Mouse (Mus musculus) testis, postnatal 10 days (tissue): ENCODE results near the gene Txk.

Source experiments
- DNase-seq: peaks from one replicate; pipeline ENCODE4 v3.0.0; 2021; ENCODE audit warnings: low spot score

Txk gene

GRCm38 (mm10) chr5:72752585-72752984 is at the start of gene Txk:
Gene Txk (minus strand): TSS chr5:72752777.
- DNase-seq = no peak

GRCm38 (mm10) chr5:72798563-72798962 is 46.0 kb upstream of the Txk start:
- no peak for DNase-seq

GRCm38 (mm10) chr5:72796186-72796613 is 43.6 kb upstream of the Txk start:
- peak; percentile 50 for DNase-seq

- no peak for DNase-seq
Measured at GRCm38 (mm10) chr5:72793309-72793850, 40.8 kb upstream of the Txk start.

GRCm38 (mm10) chr5:72791789-72792188 is 39.2 kb upstream of the Txk start:
- no peak for DNase-seq

GRCm38 (mm10) chr5:72791386-72791785 is 38.8 kb upstream of the Txk start:
- no peak for DNase-seq

- DNase-seq = no peak
Measured at GRCm38 (mm10) chr5:72785451-72785850, 32.9 kb upstream of the Txk start.

- DNase-seq = no peak
Measured at GRCm38 (mm10) chr5:72784719-72785118, 32.1 kb upstream of the Txk start.

- DNase-seq = no peak
Measured at GRCm38 (mm10) chr5:72783957-72784356, 31.4 kb upstream of the Txk start.

GRCm38 (mm10) chr5:72783123-72783522 is 30.5 kb upstream of the Txk start:
- no peak for DNase-seq

GRCm38 (mm10) chr5:72781776-72782175 is 29.2 kb upstream of the Txk start:
- DNase-seq = no peak

GRCm38 (mm10) chr5:72776595-72776994 is 24.0 kb upstream of the Txk start:
- DNase-seq = no peak

GRCm38 (mm10) chr5:72776127-72776526 is 23.6 kb upstream of the Txk start:
- DNase-seq = no peak

GRCm38 (mm10) chr5:72769841-72770240 is 17.3 kb upstream of the Txk start:
- no peak for DNase-seq

GRCm38 (mm10) chr5:72763546-72763945 is 11.0 kb upstream of the Txk start:
- no peak for DNase-seq

- no peak for DNase-seq
Measured at GRCm38 (mm10) chr5:72763025-72763424, 10.4 kb upstream of the Txk start.

GRCm38 (mm10) chr5:72761758-72762157 is 9.2 kb upstream of the Txk start:
- DNase-seq = no peak

GRCm38 (mm10) chr5:72761237-72761636 is 8.7 kb upstream of the Txk start:
- no peak for DNase-seq

- no peak for DNase-seq
Measured at GRCm38 (mm10) chr5:72758925-72759924, 6.6 kb upstream of the Txk start.

GRCm38 (mm10) chr5:72757155-72757773 is 4.7 kb upstream of the Txk start:
- no peak for DNase-seq

- no peak for DNase-seq
Measured at GRCm38 (mm10) chr5:72755941-72756340, 3.4 kb upstream of the Txk start.

- DNase-seq = no peak
Measured at GRCm38 (mm10) chr5:72755035-72755434, 2.5 kb upstream of the Txk start.
